Mouse (Mus musculus) brown adipose tissue, adult 24 weeks (tissue): ENCODE results near the gene Rad51b. TPM values are rescaled to one million over a fixed set of nuclear protein-coding genes. Genes with fewer than 3 reads are reported as not detected.

Experiments used
- H3K27ac ChIP-seq: fragments of 200-500 bp; replicated peaks from 2 replicates; pipeline ENCODE4 v1.5.1; 2012; ENCODE audit warnings: low read depth, mild to moderate bottlenecking, low read length
- H3K4me1 ChIP-seq: fragments of 200-500 bp; 2 replicates; pipeline ENCODE4 v1.6.1; 2012; ENCODE audit warnings: low read length, mixed read lengths; ENCODE audit not compliant: control insufficient read depth, insufficient read depth, insufficient read length
- H3K4me3 ChIP-seq: fragments of 200-500 bp; 2 replicates; pipeline ENCODE4 v1.5.1; 2012; ENCODE audit warnings: low read depth, mild to moderate bottlenecking, low read length, moderate library complexity; ENCODE audit not compliant: insufficient read depth
- polyA plus RNA-seq: library from polyadenylated mRNA; stranded (reverse); fragments of >200 nt; gene quantifications from 2 replicates; pipeline ENCODE4 v1.2.4, GENCODE M21; 2012; ENCODE audit not compliant: missing spikeins, insufficient read depth, insufficient read length

Gene Rad51b
- polyA plus RNA-seq, 1 experiment = 0.75 TPM

DNA sequence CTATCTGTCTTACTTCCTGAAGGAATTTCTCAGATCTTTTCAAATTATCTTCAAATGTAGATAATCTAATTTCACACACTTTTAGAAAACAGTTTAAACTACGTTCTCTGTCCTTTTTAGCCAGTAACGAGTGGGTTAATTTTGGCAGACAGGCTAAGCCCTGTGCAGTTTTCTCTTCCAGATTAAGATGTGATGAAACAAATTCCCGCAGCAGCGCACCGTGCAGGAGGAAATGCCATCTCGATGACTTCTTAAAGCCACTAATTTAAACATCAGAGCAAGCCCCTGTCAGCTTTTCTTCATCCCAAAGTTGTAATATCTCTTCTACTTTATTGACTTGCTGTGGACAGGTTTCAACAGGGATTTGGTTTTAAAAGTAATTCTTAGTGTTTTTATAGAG is 123.5 kb downstream of the Rad51b start:
- Histone ChIP-seq H3K4me3 (no peak overlapping the region), H3K27ac (no peak overlapping the region), H3K4me1 (no peaks in the 10 kb centered on the region)

DNA sequence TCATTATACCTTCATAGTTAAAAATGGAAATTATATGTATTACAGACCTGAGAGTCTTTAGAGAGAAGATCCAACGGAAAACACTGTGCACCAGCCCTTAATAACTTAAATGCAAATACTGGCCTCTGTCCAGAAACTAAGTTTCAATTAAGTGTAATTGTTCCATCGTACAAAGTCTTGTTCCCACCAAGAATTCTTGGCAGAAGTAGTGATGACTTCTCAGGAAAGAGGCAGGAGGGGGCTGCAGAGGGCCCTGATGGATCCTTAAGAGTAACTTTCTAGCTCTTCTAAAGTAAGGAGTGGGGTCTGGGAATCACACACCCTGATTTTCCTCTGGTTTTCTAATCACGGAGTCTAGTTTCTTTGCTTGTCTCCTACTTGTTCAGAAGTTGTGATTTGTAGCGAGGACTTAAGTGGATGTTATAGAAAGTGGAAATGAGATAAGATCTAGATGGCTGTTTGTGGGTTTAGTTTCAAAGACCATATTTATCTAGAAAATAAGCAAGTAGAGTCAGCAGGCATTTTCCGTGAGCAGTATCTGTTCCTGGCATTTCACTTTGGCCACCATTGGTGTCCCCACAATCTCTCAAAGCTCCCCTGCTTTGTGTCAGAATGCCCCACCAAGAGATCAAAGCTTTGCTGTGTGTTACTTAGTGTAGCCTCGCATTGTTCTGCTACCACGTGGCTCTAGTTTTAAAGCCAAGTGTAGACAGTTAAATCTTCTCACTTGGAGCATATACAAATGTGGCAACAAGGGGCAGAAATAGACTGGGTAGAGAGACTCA is 132.6 kb downstream of the Rad51b start:
- H3K4me1 ChIP-seq = no peaks in the 10 kb centered on the region
- H3K4me3 ChIP-seq = no peak overlapping the region
- no peak overlapping the region for H3K27ac ChIP-seq

DNA sequence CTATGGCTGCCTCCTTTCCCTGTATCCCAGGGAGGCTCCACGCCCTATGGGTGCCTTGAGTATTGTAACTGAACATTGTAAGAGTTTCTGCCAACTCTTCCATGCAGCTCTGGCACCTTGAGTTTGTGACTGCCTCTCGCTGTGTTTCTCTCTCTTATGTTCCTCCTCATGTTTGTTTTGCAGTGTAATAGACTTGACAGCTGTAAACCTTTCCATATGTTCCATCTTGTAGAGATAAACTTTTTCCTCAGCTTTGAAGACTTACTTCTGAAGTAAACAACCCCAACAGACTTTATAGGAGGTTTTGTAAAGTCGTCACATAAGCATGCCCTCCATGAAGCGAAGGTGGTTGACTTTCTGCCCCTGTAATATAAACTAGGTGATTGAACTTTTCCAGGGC is 134.1 kb downstream of the Rad51b start:
- Histone ChIP-seq H3K4me3 (no peak overlapping the region), H3K27ac (no peak overlapping the region), H3K4me1 (no peaks in the 10 kb centered on the region)

DNA sequence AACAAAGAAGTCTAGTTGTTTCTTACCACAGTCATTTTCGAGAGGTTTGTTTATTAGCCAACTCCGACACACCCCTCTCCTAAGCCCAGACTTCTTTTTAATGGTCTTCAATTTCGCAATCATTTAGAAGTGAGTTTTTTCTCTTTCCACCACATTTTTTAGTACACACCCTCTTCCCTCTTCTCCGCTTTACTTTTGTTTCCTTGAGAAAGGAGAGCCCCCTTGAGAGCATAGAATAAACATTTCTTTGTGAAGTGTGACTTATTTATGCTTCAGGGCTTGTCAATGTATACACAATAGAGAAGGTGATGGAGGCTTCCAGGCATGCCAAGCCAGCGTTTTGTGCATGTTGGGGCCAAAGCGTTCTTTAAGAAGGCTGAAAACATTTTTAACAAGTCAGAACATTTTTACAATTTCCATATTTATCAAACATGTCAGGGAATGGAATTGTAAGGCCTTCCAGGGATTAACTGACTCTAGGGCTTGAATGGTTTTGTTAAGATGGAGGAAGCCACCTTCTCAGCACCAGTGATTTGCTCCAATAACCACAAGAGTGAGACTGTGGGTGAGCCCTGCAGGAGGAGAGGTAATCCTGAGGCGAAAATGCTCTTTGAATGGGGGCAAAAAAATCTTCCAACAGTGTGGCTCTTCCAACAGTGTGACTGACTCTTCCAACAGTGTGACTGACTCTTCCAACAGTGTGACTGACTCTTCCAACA is 136.8 kb downstream of the Rad51b start:
- Histone ChIP-seq H3K27ac (no peak overlapping the region), H3K4me1 (no peaks in the 10 kb centered on the region), H3K4me3 (no peak overlapping the region)

DNA sequence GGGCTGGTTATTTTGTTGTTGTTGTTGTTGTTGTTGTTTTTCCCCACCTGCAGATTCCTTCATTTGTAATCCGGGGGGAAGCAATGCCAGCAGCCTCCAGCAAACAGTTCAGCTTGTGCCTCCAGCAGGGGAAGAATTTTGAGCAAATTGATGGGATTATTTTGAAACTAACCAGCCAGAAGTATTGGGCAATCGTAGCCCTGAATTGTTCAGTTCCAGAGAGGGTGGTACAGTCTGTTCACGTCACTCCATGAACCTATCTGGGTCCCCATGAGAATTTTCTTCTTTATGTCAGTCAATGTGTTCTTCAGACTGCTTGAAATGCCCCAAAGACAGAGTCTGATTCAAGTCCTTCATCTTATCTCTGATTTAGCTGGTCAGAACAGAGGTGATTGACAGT is 138.4 kb downstream of the Rad51b start:
- H3K4me3 ChIP-seq = no peak overlapping the region
- H3K4me1 ChIP-seq = no peaks in the 10 kb centered on the region
- no peak overlapping the region for H3K27ac ChIP-seq

DNA sequence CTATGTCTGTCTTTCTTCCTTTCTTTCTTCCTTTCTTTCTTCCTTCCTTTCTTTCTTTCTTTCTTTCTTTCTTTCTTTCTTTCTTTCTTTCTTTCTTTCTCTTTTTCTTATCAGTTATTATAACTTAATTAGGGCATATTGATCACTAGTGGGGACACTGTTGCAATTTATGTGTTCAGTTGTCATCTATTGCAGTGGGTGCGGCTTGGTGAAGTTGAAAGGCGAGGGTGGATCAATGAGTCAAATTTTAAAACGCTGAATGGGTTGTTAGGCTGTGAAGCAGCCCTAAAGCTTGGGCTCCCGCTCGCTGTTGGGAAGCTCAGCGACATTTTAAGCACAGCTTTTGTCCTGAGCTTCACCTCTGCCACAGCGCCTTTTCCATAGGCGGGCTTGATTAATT is 139.0 kb downstream of the Rad51b start:
- no peaks in the 10 kb centered on the region for H3K4me1 ChIP-seq
- no peak overlapping the region for H3K27ac ChIP-seq
- no peak overlapping the region for H3K4me3 ChIP-seq

DNA sequence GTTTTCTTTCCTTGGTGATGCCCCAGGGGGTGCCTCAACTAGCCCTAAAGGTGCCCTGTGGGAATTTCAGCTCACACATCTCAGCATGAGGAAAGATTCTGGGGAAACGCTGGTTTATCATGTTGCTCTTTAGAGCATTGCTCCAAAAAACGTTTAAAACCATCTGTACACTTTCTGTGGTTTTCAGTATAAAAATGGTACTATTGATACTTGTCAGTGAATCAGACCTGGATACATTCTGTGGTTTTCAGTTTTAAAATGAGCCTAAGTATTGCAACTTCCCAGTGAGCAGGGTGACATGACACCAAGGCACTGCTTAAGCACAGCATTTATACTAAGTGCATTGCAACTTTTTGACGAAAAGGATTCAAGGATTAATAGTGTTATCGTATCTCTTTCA is 139.8 kb downstream of the Rad51b start:
- Histone ChIP-seq H3K4me1 (no peaks in the 10 kb centered on the region), H3K4me3 (no peak overlapping the region), H3K27ac (no peak overlapping the region)

DNA sequence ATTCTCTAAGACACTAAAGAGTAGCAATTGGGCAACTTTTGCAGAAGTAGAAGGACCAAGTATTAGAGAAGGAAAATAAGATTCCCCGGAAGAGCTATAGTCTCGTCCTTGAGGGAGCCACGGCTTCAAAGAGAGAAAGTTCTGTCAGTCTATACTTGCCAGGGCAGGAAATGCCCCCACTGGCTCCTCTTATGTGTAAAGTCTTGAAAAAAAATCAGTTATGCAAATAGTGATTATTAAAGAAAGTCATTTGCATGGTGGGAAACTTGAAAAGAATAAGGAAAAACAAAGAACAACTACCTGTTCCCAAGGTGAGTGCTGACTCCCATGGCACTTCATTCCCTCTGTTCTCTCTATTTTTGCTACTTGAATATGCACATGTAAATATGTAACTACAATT is 140.5 kb downstream of the Rad51b start:
- Histone ChIP-seq H3K4me1 (no peaks in the 10 kb centered on the region), H3K4me3 (no peak overlapping the region), H3K27ac (no peak overlapping the region)

DNA sequence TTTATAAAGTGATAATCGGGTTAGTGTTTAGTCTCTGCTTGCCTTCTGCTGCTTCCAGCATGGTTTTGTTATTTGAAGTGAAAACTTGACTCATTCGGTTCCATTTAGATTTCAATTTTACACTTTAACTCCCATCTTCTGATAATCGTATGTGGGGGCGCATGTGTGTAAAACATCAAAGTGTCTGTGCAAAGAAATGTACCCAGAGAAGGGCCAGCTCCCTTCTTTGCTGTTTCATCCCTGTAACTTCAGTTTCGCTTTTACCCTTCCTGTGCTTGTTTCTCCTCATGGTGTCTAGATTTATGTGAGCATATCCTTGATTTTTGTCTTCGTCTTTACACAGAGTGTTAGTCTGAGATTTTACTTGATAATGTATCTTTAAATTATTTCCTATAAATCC is 142.9 kb downstream of the Rad51b start:
- Histone ChIP-seq H3K4me3 (no peak overlapping the region), H3K27ac (no peak overlapping the region), H3K4me1 (no peaks in the 10 kb centered on the region)

DNA sequence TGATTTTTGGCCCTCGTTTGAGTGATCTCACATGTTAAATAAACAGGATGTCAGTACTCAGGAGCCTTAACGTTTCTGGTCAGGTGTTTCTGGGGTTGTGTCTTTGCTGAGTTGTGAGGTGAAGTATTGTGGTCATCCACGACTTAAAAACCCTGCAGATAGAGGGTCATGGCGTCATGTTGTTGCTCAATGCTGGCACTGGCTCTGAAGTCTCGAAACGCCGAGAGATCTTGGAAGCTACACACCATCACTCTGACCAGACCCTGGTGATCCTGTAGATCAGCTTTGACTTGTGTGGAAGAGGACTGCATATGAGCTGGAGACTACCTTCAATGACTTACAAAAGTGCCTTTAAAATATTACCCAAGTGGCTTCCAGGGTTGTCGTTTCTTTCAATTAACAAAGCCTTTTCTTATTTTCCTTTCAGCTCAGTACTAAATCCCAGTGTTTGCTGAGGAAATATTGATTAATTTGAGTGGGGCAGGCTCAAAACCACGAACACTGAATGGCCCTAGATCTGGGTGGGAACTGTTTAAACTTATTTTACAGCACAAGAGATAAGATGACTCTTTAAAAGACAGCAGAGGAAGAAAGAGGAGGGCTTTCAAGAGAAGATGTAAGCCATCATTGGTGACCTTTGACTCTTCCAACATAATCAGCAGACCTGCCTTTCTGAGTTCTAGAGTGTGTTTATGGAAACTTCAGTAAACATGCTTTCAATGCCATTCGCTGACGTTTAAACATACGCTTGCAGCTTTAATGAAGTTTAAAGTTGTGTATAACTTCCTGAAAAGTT is 144.3 kb downstream of the Rad51b start:
- Histone ChIP-seq H3K4me1 (no peaks in the 10 kb centered on the region), H3K4me3 (no peak overlapping the region), H3K27ac (no peak overlapping the region)

DNA sequence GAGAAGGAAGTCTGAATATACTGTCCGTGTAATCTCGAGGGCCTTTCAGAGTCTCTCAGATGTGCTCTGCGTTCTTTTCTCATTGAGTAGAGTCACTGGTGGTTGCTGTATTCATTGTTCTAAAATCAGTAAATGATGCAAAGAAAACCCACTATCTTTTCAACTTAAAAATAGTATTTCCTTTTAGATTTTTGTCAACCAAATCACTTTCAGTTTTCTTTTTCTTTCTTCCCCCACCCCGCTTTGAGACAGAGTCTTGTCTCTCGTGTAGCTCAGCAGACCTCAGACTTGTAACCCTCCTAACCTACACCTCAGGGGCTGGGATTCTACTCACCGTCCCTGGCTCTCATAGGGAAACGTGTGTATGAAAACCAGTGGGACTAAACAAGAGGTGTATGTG is 145.0 kb downstream of the Rad51b start:
- no peaks in the 10 kb centered on the region for H3K4me1 ChIP-seq
- no peak overlapping the region for H3K27ac ChIP-seq
- H3K4me3 ChIP-seq = no peak overlapping the region

DNA sequence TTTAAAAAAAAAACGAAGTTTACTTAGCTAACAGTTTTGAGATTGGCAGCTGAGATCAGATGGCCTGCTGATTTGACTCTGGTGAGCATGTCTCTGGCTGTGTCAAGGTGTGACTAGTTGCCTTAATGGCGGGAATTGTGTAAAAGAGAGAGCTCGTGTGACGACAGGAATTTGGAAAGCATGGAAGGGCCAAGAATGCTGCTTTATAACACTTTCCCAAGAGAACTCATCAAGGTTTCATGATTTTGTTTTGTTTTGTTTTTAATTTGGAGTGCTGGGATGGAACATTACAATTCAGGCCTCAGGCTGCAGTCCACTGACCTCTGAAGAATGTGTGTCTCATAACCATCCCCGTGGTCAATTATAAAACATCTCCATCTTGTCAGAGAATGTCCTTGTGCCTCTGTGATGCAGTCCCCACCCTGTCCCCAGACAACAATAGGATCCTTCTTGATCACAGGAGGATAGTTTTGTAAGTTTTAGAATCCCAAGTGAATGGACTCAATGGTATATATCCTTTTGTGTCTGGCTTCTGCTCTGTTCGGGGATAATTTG is 145.8 kb downstream of the Rad51b start:
- no peak overlapping the region for H3K27ac ChIP-seq
- no peak overlapping the region for H3K4me3 ChIP-seq
- H3K4me1 ChIP-seq = no peaks in the 10 kb centered on the region

DNA sequence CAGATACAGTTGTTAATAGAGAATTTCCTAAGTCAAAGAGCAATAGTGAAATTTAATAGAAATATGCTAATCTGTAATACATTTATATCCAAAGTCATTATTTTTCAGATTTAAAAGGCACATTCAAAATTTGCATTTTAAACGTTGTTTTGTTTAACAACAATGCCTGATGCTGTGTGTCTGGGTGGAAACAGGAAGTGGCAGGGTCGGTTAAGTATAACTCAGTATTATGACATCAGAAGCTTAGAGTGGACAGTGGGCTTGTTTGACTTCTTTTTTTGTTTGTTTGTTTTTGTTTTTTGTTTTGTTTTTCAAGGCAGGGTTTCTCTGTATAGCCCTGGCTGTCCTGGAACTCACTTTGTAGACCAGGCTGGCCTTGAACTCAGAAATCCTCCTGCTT is 147.6 kb downstream of the Rad51b start:
- H3K4me1 ChIP-seq = no peaks in the 10 kb centered on the region
- no peak overlapping the region for H3K27ac ChIP-seq
- no peak overlapping the region for H3K4me3 ChIP-seq

DNA sequence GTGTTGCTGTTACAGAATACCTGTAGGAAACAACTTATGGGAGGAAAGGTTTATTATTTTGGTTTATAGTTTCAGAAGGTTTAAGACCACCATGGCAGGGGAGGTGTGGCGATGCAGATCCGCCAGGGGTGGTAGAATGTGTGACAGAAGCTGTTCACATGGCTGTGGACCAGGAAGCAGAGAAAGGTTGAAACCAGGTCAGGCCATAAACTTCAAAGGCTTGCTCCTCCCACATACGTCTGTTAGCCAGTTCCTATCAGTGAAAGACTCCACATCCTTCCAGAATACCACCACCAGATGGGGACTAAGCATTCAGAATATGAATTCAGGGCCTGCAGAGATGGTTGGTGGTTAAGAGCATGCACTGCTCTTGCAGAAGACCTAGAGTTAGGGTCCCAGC is 150.0 kb downstream of the Rad51b start:
- no peak overlapping the region for H3K27ac ChIP-seq
- no peaks in the 10 kb centered on the region for H3K4me1 ChIP-seq
- H3K4me3 ChIP-seq = no peak overlapping the region

DNA sequence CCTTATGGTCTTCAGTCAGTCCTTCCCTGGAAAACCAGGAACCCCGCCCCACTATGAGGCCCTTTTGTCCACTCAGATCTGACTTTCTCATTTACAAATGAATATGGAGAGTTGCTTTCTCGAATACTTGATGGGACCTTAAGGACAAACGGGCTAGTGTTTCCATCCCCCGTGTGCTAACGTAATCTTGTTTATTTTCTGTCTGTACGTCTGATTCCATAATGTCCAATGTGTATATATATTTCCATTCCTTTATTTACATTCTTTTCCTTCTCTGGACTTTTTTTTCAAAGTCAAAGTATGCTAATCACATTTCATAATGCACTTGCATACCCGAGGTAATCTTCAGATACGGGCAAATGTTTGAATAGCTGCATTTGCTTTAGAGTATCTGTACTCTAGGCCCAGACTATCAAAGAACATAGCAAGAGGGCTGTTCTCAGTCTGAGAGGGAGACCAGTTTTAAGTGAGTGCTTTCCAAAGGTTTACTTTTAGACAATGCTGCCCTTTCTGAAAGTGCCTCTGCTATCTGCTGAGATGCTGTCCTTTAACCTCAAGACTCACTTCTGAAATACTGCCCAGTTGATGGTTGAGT is 152.8 kb downstream of the Rad51b start:
- H3K4me1 ChIP-seq = no peaks in the 10 kb centered on the region
- H3K4me3 ChIP-seq = no peak overlapping the region
- no peak overlapping the region for H3K27ac ChIP-seq
